Mouse (Mus musculus) ES-E14 (cell line): Measurements from ENCODE around the gene St3gal5.

Source experiments
- CHD2 ChIP-seq: IDR thresholded peaks from 2 replicates; pipeline ENCODE4 v1.6.1; 2014; ENCODE audit warnings: mild to moderate bottlenecking, low read depth, low read length, inconsistent platforms
- ZNF384 ChIP-seq: IDR thresholded peaks from 2 replicates; pipeline ENCODE4 v1.6.1; 2012; ENCODE audit warnings: low read depth, low read length, inconsistent platforms

- TF ChIP-seq ZNF384: no peak
- TF ChIP-seq CHD2: no peak
Measured at GRCm38 (mm10) chr6:72141191-72141590, 43.8 kb downstream of the St3gal5 start.
